Mouse (Mus musculus): ENCODE results near the gene Bcor. TPM values are rescaled to one million over a fixed set of nuclear protein-coding genes. Genes with fewer than 3 reads are reported as not detected.

Bcor gene
- total and polyA plus RNA-seq, 2 experiments from 2014 or later = 12.9 to 45.5 TPM

- Histone ChIP-seq H3K27me3 (ENCODE audit: insufficient read depth, low read length) (peaks cover 10% of the 10 kb centered on the region; the same call in 1 of the 2 replicates), H3K4me1 (ENCODE audit: insufficient read depth, low read length) (no peaks in the 10 kb centered on the region), H3K4me3 (ENCODE audit: low read depth, low read length) (peak overlapping the region; percentile 49; the same call in 1 of the 2 replicates), H3K9me3 (ENCODE audit: low read length) (no peaks in the 10 kb centered on the region), H3K9ac (replicated peaks; ENCODE audit: low read length, poor library complexity, severe bottlenecking) (0 out of 2 replicates have a peak overlapping the region, but pooled peaks have one; percentile 59), H3K4me2 (ENCODE audit: low read depth, low read length, poor library complexity, severe bottlenecking) (peak overlapping the region; percentile 85), H3K27ac (ENCODE audit: low read depth, low read length) (no peak overlapping the region), H3K36me3 (ENCODE audit: insufficient read depth, low read length) (no peaks in the 10 kb centered on the region)
- peak; percentile 6; the same call in 1 of the 2 replicates for ATAC-seq (ENCODE audit: low FRiP score)
- no peak for DNase-seq (ENCODE audit: low spot score)
- TF ChIP-seq CTCF (IDR thresholded peaks at IDR 0.05) = no peak
- 10% methylated on average over 37 of the region's 37 CpGs for WGBS
Measured at GRCm38 (mm10) chrX:12090151-12090870, 69.8 kb downstream of the Bcor start.

- no peak for TF ChIP-seq CTCF (IDR thresholded peaks at IDR 0.05)
- no peaks in the 10 kb centered on the region for H3K36me3 ChIP-seq (ENCODE audit: insufficient read depth, low read length)
- 5% methylated on average over 45 of the region's 52 CpGs for WGBS
- H3K27me3 ChIP-seq (ENCODE audit: insufficient read depth, low read length) = peaks cover 10% of the 10 kb centered on the region; the same call in 1 of the 2 replicates
- H3K9ac ChIP-seq (replicated peaks; ENCODE audit: low read length, poor library complexity, severe bottlenecking) = no peak overlapping the region
- no peak for DNase-seq (ENCODE audit: low spot score)
- ATAC-seq (ENCODE audit: low FRiP score) = no peak
- peak overlapping the region; percentile 85 for H3K4me2 ChIP-seq (ENCODE audit: low read depth, low read length, poor library complexity, severe bottlenecking)
- no peak overlapping the region; the same call in 1 of the 2 replicates for H3K27ac ChIP-seq (ENCODE audit: low read depth, low read length)
- H3K4me3 ChIP-seq (ENCODE audit: low read depth, low read length) = peak overlapping the region; percentile 3; the same call in 1 of the 2 replicates
- H3K9me3 ChIP-seq (ENCODE audit: low read length) = no peaks in the 10 kb centered on the region
- H3K4me1 ChIP-seq (ENCODE audit: insufficient read depth, low read length) = no peaks in the 10 kb centered on the region
Measured at GRCm38 (mm10) chrX:12089353-12090081, 70.6 kb downstream of the Bcor start.

GRCm38 (mm10) chrX:12089027-12089340 lies 71.2 kb downstream of the Bcor start:
- WGBS = 4% methylated on average over 12 of the region's 13 CpGs

GRCm38 (mm10) chrX:12088301-12089026 lies 71.7 kb downstream of the Bcor start:
- H3K36me3 ChIP-seq (ENCODE audit: insufficient read depth, low read length) = no peaks in the 10 kb centered on the region
- DNase-seq (ENCODE audit: low spot score) (peak; percentile 61), ATAC-seq (ENCODE audit: low FRiP score) (peak; percentile 53)
- peak overlapping the region; percentile 67 for H3K9ac ChIP-seq (replicated peaks; ENCODE audit: low read length, poor library complexity, severe bottlenecking)
- H3K4me3 ChIP-seq (ENCODE audit: low read depth, low read length) = peak overlapping the region; percentile 48
- peaks cover 10% of the 10 kb centered on the region; the same call in 1 of the 2 replicates for H3K27me3 ChIP-seq (ENCODE audit: insufficient read depth, low read length)
- no peaks in the 10 kb centered on the region for H3K4me1 ChIP-seq (ENCODE audit: insufficient read depth, low read length)
- no peak for TF ChIP-seq CTCF (IDR thresholded peaks at IDR 0.05)
- H3K27ac ChIP-seq (ENCODE audit: low read depth, low read length) = peak overlapping the region; percentile 81
- peak overlapping the region; percentile 85 for H3K4me2 ChIP-seq (ENCODE audit: low read depth, low read length, poor library complexity, severe bottlenecking)
- WGBS = 2% methylated on average over 29 of the region's 72 CpGs
- H3K9me3 ChIP-seq (ENCODE audit: low read length) = no peaks in the 10 kb centered on the region

More at GRCm38 (mm10) chrX:12089027-12089340, 71.2 kb downstream of the Bcor start:
- no peak overlapping the region for H3K9ac ChIP-seq (replicated peaks; ENCODE audit: low read length, poor library complexity, severe bottlenecking)
- DNase-seq (ENCODE audit: low spot score) = no peak
- H3K4me1 ChIP-seq (ENCODE audit: insufficient read depth, low read length) = no peaks in the 10 kb centered on the region
- no peaks in the 10 kb centered on the region for H3K36me3 ChIP-seq (ENCODE audit: insufficient read depth, low read length)
- H3K27ac ChIP-seq (ENCODE audit: low read depth, low read length) = peak overlapping the region; percentile 81
- H3K9me3 ChIP-seq (ENCODE audit: low read length) = no peaks in the 10 kb centered on the region
- H3K4me3 ChIP-seq (ENCODE audit: low read depth, low read length) = peak overlapping the region; percentile 48
- peak overlapping the region; percentile 85 for H3K4me2 ChIP-seq (ENCODE audit: low read depth, low read length, poor library complexity, severe bottlenecking)
- ATAC-seq (ENCODE audit: low FRiP score) = no peak
- TF ChIP-seq CTCF (IDR thresholded peaks at IDR 0.05) = no peak
- peaks cover 10% of the 10 kb centered on the region; the same call in 1 of the 2 replicates for H3K27me3 ChIP-seq (ENCODE audit: insufficient read depth, low read length)

GRCm38 (mm10) chrX:12087511-12088300 lies 72.4 kb downstream of the Bcor start:
- TF ChIP-seq CTCF (IDR thresholded peaks at IDR 0.05) = peak; percentile 38
- no peaks in the 10 kb centered on the region for H3K4me1 ChIP-seq (ENCODE audit: insufficient read depth, low read length)
- H3K9me3 ChIP-seq (ENCODE audit: low read length) = no peaks in the 10 kb centered on the region
- no peak for DNase-seq (ENCODE audit: low spot score)
- peak; percentile 45 for ATAC-seq (ENCODE audit: low FRiP score)
- peak overlapping the region; percentile 85 for H3K4me2 ChIP-seq (ENCODE audit: low read depth, low read length, poor library complexity, severe bottlenecking)
- H3K9ac ChIP-seq (replicated peaks; ENCODE audit: low read length, poor library complexity, severe bottlenecking) = peak overlapping the region; percentile 67
- peak overlapping the region; percentile 48 for H3K4me3 ChIP-seq (ENCODE audit: low read depth, low read length)
- H3K27ac ChIP-seq (ENCODE audit: low read depth, low read length) = peak overlapping the region; percentile 81
- H3K27me3 ChIP-seq (ENCODE audit: insufficient read depth, low read length) = peaks cover 10% of the 10 kb centered on the region; the same call in 1 of the 2 replicates
- WGBS = 4% methylated on average over 42 of the region's 55 CpGs
- no peaks in the 10 kb centered on the region for H3K36me3 ChIP-seq (ENCODE audit: insufficient read depth, low read length)
